Mouse (Mus musculus) megakaryocyte, adult 5-6 weeks (primary cell): ENCODE data around the gene Cox6a2. TPM values are rescaled to one million over a fixed set of nuclear protein-coding genes. Genes with fewer than 3 reads are reported as not detected.
A peak's percentile ranks its signal among the peaks of the same experiment; 100 is the strongest.

Experiments
- ATAC-seq: 2 replicates; pipeline ENCODE4 v1.8.0; 2016; ENCODE audit warnings: mild to moderate bottlenecking, inconsistent platforms; ENCODE audit not compliant: poor library complexity, severe bottlenecking
- total RNA-seq, 2 experiments: library from RNA; stranded (forward) in 1 of 2; stranded (reverse) in 1 of 2; fragments of 153-499, 151-499 nt in 1 of 2; fragments of 221-1000, 200-1000 nt in 1 of 2; gene quantifications; 2 replicates each; pipeline versions ENCODE4 v1.2.3 to v1.2.4; 2015 to 2017

Gene Cox6a2
- total RNA-seq, 2 experiments from 2014 or later, result 1.3 to 5.4 TPM

DNA sequence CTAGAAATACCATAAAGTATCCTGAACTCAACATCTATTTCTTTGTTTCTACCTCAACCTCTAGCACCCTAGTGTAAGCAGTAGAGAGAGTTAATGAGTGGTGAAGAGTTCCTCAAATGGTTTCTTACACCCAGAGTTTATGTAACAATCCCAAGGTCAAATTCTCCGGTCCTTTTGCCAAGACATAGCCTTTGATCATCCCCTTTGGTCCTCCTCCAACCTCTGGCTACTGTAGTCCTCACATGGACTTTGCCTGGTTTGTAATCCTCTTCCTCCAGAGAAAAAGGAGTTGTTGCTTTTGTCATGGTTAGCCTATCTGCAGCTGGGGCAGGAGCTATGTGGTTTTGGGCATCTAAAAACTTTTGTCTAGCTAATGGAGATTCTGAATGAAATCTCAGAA, 29.3 kb upstream of the Cox6a2 start:
- no peak for ATAC-seq

DNA sequence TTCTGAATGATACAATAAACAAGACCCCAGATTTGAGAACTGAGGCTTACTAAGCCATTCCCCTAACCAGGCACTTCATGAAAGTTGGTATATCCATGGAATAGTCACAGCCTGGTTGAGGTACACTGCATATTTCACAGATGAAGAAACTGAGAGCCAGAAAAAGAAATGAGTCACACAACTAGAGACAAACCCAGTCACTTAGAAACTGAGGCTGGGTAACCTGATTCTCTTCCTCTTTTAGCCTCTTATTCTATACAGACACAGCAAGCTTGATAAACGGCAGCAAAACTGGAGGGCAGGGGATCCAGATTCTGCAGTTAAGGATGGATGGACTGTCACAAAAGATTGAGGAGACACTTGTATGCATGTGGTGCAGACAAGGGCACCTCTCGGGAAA, 28.6 kb upstream of the Cox6a2 start:
- no peak for ATAC-seq

DNA sequence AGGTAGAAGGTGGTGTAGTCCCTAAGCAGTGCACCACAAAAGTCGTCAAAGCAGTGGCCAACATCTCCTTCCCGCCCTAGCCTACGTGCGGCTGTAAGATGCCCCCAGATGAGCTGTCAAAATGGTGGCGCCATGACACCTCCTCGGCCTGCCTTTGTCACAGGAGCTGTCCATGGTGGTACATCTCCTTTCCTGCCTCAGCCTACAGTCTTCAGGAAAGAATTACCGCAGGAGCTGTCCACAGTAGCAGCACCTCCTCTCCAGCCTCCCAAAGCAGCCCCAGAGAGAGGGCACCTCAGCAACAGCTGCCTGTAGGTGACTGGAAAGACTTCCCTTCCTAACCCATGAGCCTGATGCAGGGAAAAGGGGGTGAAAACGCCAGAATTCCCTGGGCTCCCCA, 25.6 kb upstream of the Cox6a2 start:
- no peak for ATAC-seq

DNA sequence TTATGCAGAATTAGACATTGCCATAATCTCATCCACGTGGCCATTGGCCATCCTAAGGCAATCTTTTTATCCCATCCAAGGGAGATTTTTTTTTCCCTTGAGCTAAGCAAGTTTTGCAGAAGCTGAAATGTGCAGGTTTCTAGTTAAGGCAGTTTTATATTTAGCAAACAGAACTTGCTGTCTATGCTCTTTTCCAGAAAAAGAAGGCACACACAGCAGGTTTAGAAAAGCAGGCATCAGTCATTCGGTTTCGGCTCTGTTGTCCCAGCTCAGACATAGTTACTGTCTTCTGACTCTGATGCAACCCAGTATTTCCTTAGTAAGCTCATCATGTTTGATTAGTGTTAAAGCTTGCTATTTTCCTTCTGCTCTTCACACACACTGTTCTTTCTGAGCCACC, 14.7 kb upstream of the Cox6a2 start:
- ATAC-seq, result no peak

DNA sequence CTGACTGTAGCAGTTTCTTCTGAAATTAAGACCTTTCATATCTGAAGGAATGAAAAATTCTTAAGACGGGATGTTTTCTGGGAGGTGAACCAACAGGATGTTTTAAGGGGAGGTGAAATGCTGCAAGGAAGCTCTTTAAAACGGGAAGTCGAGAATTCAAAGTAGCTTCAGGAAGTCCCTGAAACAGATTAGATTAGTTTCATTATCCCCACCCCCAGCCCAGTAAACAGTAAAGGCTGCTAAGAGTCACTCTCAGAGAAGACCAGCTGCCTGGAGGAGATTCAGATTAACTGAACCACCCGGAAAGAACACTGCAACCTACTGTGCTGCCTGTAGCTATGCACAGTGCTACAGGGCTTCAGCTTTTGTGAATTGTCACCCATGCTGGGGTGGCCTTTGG, 13.8 kb upstream of the Cox6a2 start:
- ATAC-seq, result no peak

DNA sequence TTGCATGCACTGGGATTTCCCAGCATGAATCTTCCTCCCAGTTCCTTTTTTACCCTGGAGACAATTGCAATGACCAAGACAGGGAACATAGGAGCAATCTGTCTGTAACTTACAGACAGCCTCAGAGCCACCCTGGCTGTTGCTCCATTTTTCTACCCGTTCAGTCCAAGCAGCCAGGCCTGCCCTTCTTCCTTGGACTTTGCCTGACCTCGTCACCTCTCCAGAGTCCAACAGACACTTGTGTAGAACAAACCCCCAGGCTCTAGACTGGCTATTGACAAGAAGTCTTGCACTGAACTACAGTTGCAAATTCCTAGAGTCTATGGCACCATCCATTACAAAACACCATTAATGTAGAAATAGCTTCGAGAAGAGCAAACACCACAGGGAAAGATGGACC, 3.6 kb upstream of the Cox6a2 start:
- no peak for ATAC-seq

DNA sequence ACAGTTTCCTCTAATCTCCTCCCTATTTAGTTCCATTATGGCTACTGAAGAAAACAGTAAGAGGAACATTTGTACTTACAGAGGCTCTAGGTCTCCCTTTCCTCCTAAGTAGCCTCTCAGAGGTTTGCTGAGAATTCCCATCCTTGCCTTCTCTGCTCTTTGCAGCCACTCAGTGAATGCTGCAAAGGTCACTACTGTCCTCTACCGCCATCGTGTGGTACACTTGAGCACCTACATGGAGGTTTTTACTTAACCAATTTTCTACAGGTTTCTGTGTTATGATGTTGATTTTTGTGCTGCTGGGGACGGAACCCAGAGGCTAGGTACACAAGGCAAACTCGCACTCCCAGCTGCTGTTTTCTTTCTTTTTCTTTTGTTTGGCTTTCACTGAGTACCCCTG, 2.0 kb upstream of the Cox6a2 start:
- ATAC-seq, result peak; percentile 88

DNA sequence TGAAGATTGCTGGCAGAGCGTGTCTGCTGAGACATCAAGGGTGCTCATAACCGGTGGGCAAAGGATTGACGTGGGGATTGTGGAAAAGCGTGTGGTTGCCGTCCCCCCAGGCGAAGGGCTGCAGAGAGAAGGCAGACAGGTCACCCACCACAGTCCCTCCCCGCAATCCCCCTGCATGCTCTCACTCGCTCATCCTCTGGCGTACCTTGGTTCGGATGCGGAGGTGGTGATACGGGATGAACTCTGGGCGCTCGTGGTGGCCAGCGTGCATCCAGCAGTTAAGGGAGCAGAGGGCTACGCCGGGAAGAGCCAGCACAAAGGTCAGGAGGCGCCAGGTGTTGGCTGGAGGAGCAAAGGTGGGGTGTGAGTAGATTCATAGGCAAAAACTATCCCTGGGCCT, 492 bp downstream of the Cox6a2 start:
- ATAC-seq, result no peak

DNA sequence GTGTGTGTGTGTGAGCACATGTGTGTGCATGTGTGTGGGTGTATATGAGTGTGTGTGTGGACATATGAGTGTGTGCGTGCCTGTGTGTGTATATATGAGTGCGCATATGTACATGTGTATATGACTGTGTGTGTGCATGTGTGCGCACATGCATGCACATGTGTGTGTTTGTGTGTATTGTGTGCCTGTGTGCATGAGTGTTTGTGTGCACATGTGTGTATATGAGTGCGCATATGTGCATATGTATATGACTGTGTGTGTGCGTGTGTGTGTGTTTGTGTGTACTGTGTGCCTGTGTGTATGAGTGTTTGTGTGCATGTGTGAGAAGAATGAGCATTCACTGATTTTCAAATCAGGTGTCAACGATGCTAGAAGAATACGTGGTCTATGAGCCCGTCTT, 2.0 kb downstream of the Cox6a2 start:
- no peak for ATAC-seq

DNA sequence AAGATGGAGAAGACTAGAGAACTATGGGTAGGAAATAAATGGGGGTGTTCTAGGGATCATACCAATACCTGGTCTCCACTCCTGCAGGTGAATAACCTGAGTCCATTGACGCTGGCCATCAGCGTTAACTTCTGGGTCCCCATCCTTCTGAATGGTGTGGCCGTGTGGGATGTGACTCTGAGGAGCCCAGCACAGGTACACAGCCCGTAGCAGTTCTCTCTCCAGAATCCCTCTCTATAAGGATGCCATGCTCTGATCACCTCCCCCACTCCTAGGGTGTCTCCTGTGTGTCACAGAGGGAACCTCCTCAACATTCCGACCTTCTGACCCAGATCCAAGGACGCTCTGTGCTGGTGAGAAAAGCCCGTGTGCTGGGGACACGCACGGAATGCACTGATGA, 3.1 kb downstream of the Cox6a2 start:
- ATAC-seq, result no peak

DNA sequence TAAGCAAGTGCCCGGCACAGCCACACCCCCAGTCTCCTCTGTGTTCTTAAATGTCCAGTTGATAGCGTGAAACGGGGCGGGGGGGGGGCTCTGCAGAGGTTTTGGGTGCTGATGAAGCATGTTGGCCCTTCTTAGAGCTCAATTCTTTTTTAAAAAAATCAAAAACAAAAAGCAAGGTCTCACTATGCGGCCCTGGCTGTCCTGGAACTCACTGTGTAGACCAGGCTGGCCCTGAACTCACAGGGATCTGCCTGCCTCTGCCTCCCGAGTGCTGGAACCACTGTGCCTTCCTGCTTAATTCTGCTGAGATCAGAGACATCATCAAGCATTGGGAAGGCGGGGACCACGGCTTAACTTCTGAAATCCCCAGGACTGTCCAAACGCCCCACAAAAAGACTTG, 4.6 kb downstream of the Cox6a2 start:
- no peak for ATAC-seq

DNA sequence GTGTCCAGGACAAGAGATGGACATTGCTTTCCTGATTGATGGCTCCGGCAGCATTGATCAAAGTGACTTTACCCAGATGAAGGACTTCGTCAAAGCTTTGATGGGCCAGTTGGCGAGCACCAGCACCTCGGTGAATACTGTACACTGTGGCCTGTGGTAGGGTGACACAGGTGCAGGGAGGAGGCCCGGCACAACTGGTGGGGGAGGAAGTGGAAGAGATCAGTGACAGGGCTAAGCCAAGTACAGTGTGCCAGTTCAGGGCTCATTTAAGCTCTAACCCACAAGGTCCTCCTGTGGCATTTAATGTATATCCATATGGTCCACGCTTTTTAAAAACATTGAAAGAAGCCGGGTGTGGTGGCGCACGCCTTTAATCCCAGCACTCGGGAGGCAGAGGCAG, 24.5 kb downstream of the Cox6a2 start:
- no peak; the same call in 1 of the 2 replicates for ATAC-seq

DNA sequence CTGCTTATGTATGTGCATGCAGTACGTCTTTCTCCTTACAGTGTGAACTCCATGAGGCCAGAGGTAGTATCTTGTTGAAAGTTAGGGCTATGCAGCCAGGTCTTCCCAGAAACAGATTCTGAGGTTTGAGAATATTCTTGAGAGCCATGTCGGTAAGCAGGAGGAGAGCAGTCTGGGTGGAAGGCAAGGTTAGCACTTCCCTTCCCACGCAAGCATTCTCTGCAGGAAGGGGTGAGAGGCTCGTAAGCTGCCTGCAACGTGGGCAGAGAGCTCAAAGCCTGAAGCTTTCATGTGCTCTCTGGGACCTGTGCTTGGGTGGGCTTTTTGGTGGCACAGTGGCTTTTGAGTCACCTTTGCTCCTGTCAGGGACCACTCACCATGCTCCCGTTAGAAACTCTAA, 25.6 kb downstream of the Cox6a2 start:
- ATAC-seq, result peak; percentile 25; the same call in 1 of the 2 replicates

DNA sequence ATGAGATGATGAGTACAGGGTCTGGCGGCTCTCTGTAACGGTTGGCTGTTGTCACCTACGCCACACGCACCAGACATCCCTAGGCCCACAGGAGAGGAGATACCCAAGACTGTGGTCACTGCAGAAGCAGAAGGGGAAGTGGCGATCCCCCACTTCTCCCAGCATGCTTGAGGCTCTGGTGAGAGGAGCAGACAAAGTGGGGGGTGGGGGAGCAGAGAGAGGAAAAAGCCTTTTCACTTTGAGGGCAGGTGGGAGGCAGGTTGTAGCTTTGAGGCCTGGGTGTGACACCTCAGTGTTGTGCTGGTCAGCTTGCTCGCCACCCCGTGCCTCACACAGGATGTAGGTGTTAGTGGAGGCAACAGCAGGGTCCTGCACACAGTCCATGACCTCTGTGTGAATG, 26.1 kb downstream of the Cox6a2 start:
- peak; percentile 87 for ATAC-seq

DNA sequence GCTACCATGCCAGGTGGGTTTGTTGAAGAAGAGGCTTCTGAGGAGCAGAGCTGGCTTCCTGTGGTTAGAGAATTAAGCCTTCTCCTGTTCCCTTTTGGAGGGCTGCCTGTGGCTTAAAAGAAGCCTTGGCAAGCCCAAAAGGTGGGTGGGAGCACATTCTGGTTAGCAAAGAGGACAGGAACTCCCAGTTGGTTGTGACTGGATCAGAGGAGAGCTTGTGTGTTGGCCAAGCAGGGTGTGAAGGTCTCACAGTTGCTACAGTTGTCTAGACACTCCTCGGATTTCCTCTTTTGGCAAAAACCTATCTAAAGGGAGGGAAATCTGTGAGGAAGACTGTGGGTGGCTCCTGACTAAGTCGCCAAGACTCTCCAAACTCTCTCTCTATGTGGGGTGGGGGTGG, 27.8 kb downstream of the Cox6a2 start:
- ATAC-seq, result no peak

DNA sequence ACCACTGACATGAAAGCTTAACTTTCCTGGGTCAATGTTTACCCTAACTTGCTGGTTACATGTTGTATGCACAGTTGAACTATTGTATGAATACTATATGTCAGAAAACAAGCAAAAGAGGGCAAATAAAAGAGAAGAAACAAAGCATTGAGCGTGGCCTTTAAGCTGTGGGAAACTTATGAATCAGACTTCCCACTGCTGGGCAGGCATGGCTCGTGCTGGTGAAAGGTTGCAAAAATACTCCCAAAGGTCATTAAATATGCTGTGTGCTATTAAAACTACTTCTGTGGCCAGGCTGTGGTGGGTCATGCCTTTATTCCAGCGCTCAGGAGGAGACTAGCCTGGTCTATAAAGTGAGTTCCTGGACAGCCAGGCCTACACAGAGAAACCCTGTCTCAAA, 36.2 kb downstream of the Cox6a2 start:
- ATAC-seq, result no peak

DNA sequence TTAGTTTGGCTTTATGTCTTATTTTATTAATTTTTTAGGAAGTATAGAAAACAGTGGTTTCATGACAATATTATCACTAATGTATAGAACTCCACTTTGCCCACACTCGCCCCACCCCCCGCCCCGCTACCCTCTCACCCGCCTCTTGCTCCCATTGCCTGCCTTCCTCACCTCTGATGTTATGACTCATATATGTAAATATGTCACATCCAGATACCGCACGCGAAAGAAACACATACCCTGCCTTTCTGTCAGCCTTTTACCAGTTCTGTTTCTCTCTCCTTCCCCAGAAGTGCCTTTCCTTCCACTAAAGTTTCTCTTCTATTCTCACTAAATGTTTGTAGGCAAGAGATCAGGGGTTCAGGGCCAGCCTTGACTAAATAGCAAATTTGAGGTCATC, 39.8 kb downstream of the Cox6a2 start:
- no peak for ATAC-seq

DNA sequence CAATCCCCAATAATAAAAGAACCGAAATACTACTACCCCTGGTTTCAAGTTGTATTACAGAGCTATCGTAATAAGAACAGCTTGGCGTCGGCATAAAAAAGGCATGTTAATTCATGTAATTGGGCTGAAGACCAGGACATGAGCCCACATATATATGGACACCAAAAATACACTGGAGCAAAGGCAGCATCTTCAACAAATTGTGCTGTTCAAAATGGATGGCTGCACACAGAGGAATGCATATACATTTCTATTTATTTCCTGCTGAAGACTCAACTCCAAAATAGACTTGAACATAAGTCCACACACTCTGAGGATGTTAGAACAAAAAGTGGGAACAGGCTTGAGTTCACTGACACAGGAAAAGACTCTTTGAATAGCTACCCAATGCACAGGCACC, 42.2 kb downstream of the Cox6a2 start:
- ATAC-seq, result no peak

DNA sequence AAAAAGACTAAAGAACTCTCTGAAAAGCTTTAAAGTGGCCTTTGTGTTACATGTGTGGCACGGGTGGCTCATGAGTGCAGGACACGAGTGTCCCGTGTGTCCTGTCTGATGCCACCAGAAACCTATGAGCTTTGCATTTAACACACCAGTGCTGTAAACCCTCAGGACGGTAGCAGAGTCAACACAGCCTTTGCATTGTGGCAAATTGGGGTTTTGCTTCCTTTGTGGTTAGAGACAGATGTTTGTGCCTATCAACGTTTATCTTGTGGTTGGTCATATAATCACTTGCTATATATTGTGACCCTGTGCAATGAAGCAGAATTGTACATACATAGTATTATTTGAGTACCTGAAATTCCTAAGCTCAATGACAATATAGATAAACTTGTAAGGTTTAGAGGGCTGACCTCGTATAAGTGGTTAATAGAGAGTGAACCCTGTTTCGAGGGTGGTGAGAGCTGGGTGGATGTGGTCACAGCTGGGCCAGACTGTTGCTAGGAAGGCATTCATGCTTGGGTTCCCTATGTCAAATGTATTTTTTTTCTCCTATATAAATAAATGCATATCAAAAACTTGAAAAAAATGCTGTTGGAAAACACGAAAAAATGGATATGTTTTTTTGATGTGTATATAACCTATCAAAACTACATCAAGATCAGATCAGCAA, 47.4 kb downstream of the Cox6a2 start:
- ATAC-seq, result peak; percentile 49; the same call in 1 of the 2 replicates
